Mouse (Mus musculus): ENCODE results near the gene Rps29.

- TF ChIP-seq GATA1 (IDR thresholded peaks at IDR 0.05; ENCODE audit: low read length) (no peak), TAL1 (IDR thresholded peaks at IDR 0.05; ENCODE audit: low read length) (no peak)
Observed at GRCm38 (mm10) chr12:69185371-69185770, 26.4 kb upstream of the Rps29 start.
